Mouse (Mus musculus): ENCODE measurements around the gene Tmem236. TPM values are rescaled to one million over a fixed set of nuclear protein-coding genes. Genes with fewer than 3 reads are reported as not detected.

The Tmem236 gene
- not detected for total RNA-seq (2023)

DNA sequence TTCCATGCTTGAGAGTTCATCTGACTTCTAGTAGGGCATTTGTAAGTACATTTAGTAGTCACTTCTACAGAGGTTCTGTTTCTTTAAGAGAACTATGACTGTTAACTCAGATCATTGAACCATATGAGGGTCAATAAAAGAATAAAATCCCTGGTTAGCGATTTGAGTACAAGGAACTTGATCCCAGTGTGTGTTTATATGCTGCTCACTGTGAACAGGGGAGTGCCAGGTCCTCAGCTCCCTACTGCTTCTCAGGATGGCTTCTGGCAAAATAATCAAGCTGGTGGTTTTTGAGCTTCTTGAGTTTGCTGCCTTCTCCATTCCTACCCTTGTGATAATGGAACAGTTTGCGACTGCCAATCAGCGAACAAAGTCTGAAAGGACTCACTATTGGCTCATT is at the start of gene Tmem236:
Gene Tmem236, plus strand, starts transcription at position 190 of the 400 bp plus-strand sequence.

DNA sequence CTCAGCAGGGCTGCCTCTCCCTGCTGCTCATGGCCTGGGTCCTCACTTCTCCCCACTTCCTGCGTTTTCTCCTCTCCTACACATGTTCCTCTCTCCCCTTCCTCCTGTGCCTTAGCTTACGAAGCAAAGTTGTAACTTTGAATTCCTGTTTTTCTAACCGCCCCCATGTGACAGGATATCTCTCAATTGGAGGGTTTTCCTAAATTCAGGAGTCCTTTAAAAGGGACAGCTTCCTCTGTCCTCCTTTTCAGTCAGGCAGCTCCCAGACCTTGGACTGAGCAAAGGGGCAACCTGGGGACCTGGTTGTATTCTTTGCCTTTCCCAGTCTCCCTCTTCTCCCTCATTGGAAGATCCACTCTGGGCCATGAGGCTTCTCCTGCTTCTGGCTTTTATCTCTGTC is 54.8 kb downstream of the Tmem236 start, which contains the start of gene Mrc1:
Gene Mrc1, plus strand, starts transcription at position 244 of the 400 bp plus-strand sequence.

Other genes starting within 250 kb of the Tmem236 start
- not detected for gene Hacd1, start 118.4 kb upstream of the Tmem236 start, total RNA-seq (2023)
- gene Stam, start 100.4 kb upstream of the Tmem236 start, total RNA-seq (2023), result 42.5 TPM
- 2.1 TPM for gene Mrc1, start 54.9 kb downstream of the Tmem236 start, total RNA-seq (2023)
- not detected for gene Slc39a12, start 213.8 kb downstream of the Tmem236 start, total RNA-seq (2023)

All from CD8-positive naive resting alpha-beta T cell, adult 57 days (primary cell).